Mouse (Mus musculus) midbrain, embryonic 11.5 days (tissue): Measurements from ENCODE around the gene Slc5a3. TPM values are rescaled to one million over a fixed set of nuclear protein-coding genes. Genes with fewer than 3 reads are reported as not detected.

Source experiments
- ATAC-seq: fragments of 200-750 bp; cut with Nextera tagmentation; 2 replicates; pipeline ENCODE4 v1.8.0; 2017; ENCODE audit warnings: moderate TSS enrichment, moderate library complexity; ENCODE audit not compliant: low FRiP score
- DNase-seq: peaks from one replicate; pipeline ENCODE4 v3.0.0; 2015; ENCODE audit warnings: low spot score; ENCODE audit errors: missing footprints
- H3K27ac ChIP-seq: fragments of 300-500 bp; sonication (generic); 2 replicates; pipeline ENCODE4 v1.5.1; 2014; ENCODE audit warnings: low read depth, low read length
- H3K27me3 ChIP-seq: fragments of 300-500 bp; sonication (generic); 2 replicates; pipeline ENCODE4 v1.6.1; 2014; ENCODE audit warnings: mild to moderate bottlenecking, low read length, moderate library complexity, mixed read lengths; ENCODE audit not compliant: control insufficient read depth, insufficient read depth
- H3K36me3 ChIP-seq: fragments of 300-500 bp; sonication (generic); 2 replicates; pipeline ENCODE4 v1.6.1; 2014; ENCODE audit warnings: mild to moderate bottlenecking, low read length, moderate library complexity, mixed read lengths; ENCODE audit not compliant: control insufficient read depth, insufficient read depth
- H3K4me1 ChIP-seq: fragments of 300-500 bp; sonication (generic); 2 replicates; pipeline ENCODE4 v1.6.1; 2014; ENCODE audit warnings: low read length; ENCODE audit not compliant: control insufficient read depth, insufficient read depth
- H3K4me2 ChIP-seq: fragments of 300-500 bp; sonication (generic); 2 replicates; pipeline ENCODE4 v1.6.1; 2014; ENCODE audit warnings: mild to moderate bottlenecking, moderate library complexity
- H3K4me3 ChIP-seq: fragments of 300-500 bp; sonication (generic); 2 replicates; pipeline ENCODE4 v1.5.1; 2014; ENCODE audit warnings: low read depth, low read length
- H3K9ac ChIP-seq: fragments of 300-500 bp; sonication (generic); 2 replicates; pipeline ENCODE4 v1.6.1; 2014; ENCODE audit warnings: low read length
- H3K9me3 ChIP-seq: fragments of 300-500 bp; sonication (generic); 2 replicates; pipeline ENCODE4 v1.6.1; 2016; ENCODE audit warnings: low read length; ENCODE audit not compliant: control insufficient read depth
- WGBS: fragments of 180-500 bp; shearing (Covaris S2); extraction: QIAGEN DNeasy Blood & Tissue Kit; methylation state at CpG from one replicate; pipeline ENCODE4 v1.1.7; 2014; 5-methylcytosine and 5-hydroxymethylcytosine counted together
- polyA plus RNA-seq: library from polyadenylated mRNA; unstranded; fragments of >200 nt; fragmentation: Nextera tagmentation; extraction: Ambion mirVana; gene quantifications from 2 replicates; pipeline ENCODE4 v1.2.1, GENCODE M21; 2014

Gene Slc5a3
- polyA plus RNA-seq, 1 experiment from 2014 or later = 11.5 TPM

DNA sequence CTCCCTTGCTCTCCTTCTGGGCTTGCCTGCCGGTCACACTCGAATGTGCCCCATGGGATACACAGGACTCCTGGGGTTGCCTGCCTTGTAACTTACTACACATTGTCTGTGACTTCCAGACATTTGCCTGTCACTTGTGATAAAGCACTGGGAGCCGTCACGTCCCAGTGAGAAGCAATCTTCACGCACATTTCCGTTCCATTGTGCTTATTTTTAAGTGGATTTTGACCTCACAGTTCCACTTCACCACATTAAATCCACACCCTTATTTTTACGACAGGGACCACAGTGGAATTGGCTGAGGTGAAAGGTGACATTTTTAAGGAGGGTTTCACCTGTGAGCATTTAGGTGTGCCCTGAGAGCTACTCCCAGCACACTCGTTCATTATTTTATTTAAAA, 21.4 kb upstream of the Slc5a3 start:
- Histone ChIP-seq H3K4me2 (no peak overlapping the region), H3K27me3 (no peaks in the 10 kb centered on the region), H3K9ac (no peak overlapping the region), H3K27ac (no peak overlapping the region), H3K36me3 (no peaks in the 10 kb centered on the region), H3K9me3 (no peaks in the 10 kb centered on the region), H3K4me3 (no peak overlapping the region), H3K4me1 (no peaks in the 10 kb centered on the region)
- WGBS = 66% methylated on average over 8 of the region's 8 CpGs
- DNase-seq (no peak), ATAC-seq (no peak)

DNA sequence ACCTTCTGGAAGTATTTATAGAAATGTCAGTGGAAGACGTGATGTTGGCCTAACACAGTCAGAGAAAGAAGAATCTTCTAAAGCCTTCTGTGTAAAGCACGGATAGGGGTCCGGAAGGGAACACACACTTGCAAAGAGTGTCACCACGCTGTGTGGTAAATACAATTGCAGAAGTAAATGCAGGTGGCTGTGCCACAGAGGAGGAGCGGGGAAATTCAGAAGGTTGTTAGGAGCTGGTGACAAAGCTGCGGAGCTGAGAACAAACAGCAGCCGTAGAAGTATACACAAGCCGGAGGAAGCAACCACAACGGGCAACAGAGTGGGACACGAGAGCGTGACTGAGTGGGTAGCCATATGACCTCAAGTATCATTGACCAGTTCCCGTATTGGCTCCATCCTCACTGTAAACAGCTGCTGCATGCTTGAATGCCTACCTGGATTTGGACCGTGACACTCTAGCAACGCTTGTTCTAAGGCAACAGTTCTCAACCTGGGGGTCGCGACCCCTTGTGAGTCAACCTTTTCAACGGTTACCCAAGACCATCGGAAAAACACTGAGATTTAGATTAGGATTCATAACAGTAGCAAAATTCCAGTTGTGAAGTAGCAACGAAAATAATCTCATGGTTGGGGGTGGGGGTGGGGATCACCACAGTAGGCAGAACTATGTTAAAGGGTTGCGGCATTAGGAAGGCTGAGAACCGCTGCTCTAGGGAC, 20.1 kb upstream of the Slc5a3 start:
- Histone ChIP-seq H3K27me3 (no peaks in the 10 kb centered on the region), H3K36me3 (no peaks in the 10 kb centered on the region), H3K4me3 (no peak overlapping the region), H3K4me2 (no peak overlapping the region), H3K9me3 (no peaks in the 10 kb centered on the region), H3K27ac (no peak overlapping the region), H3K4me1 (no peaks in the 10 kb centered on the region), H3K9ac (no peak overlapping the region)
- DNase-seq (peak; percentile 68), ATAC-seq (no peak)
- 88% methylated on average over 21 of the region's 21 CpGs for WGBS

DNA sequence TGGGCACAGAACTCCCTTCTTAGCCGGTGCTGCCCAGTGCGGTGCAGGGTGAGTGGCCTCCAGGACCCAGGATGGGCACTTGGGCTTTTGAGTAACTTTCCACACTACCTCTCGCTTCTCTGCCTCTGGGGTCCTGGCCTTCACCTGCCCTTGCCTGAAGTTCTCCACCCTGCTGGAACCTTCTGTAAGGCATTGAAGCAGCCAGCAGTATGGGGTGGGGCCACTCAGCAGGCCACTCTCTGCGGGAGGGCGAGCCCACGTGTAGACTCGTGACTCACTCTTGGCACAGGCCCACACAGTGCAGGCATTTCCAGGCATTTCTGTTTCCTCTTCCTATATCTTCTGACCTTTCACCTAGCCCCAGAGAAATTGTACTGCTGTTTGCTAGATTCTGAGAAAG, 18.7 kb upstream of the Slc5a3 start:
- Histone ChIP-seq H3K4me1 (no peaks in the 10 kb centered on the region), H3K27me3 (no peaks in the 10 kb centered on the region), H3K9me3 (no peaks in the 10 kb centered on the region), H3K27ac (no peak overlapping the region), H3K36me3 (no peaks in the 10 kb centered on the region), H3K4me2 (no peak overlapping the region), H3K4me3 (no peak overlapping the region), H3K9ac (no peak overlapping the region)
- 92% methylated on average over 7 of the region's 7 CpGs for WGBS
- DNase-seq = peak; percentile 44
- no peak for ATAC-seq

DNA sequence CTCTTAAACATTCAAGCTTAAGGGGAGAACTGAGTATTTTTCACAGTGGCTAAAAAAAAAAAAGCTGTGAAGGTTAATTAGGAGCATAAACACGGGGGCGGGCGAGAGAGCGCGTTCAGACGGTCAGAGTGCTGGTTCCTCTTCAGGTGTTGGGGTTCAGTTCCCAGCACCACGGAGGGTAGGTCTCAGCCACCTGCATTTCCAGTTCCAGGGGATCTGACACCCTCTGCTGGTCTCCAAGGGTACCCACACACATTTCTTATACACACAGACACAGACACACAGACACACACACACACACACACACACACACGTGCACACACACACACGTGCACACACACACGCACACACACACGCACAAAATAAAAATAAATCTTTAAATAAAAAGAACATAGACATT, 18.2 kb upstream of the Slc5a3 start:
- Histone ChIP-seq H3K9ac (no peak overlapping the region), H3K27ac (no peak overlapping the region), H3K27me3 (no peaks in the 10 kb centered on the region), H3K4me1 (no peaks in the 10 kb centered on the region), H3K4me2 (no peak overlapping the region), H3K36me3 (no peaks in the 10 kb centered on the region), H3K4me3 (no peak overlapping the region), H3K9me3 (no peaks in the 10 kb centered on the region)
- WGBS = 95% methylated on average over 11 of the region's 11 CpGs
- ATAC-seq (no peak), DNase-seq (peak; percentile 8)

DNA sequence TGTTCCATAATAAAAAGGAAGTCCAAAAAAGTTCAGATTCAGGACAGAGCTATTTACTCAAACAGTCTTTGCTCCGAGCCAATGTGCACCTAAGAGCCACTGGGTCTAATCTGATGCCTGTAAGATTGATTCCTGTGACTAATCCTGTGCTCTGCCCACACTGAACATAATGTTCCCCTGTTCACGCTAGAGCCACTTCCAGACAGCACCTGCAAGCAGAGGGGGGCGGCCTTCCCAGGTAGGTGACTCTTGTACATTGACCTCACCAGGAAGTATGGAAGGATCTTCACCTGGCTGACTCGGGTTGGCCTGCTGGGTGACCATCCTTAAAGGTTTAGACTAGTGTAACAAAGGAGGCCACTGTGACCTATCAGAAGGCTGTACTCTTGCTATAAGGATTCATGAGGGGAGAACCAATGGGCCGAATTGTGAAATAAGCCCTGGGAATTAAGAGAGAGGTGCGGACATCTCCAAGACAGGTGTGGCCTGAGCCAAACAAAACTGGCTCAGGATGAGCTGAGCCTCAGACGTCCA, 6.3 kb upstream of the Slc5a3 start:
- H3K36me3 ChIP-seq = no peaks in the 10 kb centered on the region
- H3K9me3 ChIP-seq = no peaks in the 10 kb centered on the region; the same call in none of the 2 replicates
- no peaks in the 10 kb centered on the region for H3K27me3 ChIP-seq
- H3K4me2 ChIP-seq = no peak overlapping the region
- H3K4me1 ChIP-seq = peaks cover 2% of the 10 kb centered on the region; the same call in 1 of the 2 replicates
- WGBS = 86% methylated on average over 7 of the region's 7 CpGs
- H3K4me3 ChIP-seq = no peak overlapping the region
- no peak overlapping the region for H3K27ac ChIP-seq
- DNase-seq = no peak
- H3K9ac ChIP-seq = no peak overlapping the region
- ATAC-seq = no peak

DNA sequence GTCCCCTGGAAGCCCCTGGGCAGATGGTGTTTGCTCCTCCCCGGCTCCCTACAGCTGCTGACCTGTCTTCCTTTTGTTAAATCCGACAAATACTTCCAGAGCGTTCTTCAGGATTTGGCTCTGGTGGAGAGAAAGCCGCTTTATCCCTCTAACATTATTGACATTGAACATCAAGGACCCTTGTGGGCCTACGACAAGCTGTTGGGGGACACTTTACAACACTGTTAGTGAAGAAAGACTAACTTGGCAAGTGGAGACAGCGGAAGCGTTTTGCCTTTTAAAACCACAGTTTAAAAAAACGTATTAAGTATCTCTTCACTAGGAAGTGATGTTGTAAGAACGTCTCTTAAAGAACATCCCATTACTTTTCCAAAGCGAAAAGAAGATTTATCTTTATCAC, 5.6 kb upstream of the Slc5a3 start:
- DNase-seq (no peak), ATAC-seq (no peak)
- Histone ChIP-seq H3K4me1 (peaks cover 2% of the 10 kb centered on the region; the same call in 1 of the 2 replicates), H3K4me3 (no peak overlapping the region), H3K27ac (no peak overlapping the region), H3K9ac (no peak overlapping the region), H3K36me3 (no peaks in the 10 kb centered on the region), H3K27me3 (no peaks in the 10 kb centered on the region), H3K9me3 (no peaks in the 10 kb centered on the region; the same call in none of the 2 replicates), H3K4me2 (no peak overlapping the region)
- WGBS = 76% methylated on average over 10 of the region's 10 CpGs

DNA sequence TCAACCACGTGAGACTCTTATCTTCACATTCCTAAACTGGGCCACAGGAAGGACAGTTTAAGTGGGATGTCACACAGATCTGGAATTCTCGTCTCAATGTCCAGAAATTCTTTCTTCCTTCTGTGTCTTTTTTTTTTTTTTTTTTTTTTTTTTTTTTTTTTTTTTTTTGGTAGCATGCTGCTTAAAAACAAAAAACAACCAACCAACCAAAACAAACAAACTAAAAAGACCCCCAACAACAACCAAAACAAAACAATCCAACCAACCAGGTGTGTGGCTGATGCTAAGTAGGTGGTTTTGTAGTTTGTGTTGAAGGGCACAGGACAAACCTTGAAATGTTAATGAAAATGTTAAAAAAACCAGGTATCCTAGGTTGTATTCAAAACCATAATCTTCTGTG, 1.4 kb upstream of the Slc5a3 start:
- Histone ChIP-seq H3K9me3 (no peaks in the 10 kb centered on the region; the same call in none of the 2 replicates), H3K4me3 (no peak overlapping the region), H3K27ac (no peak overlapping the region), H3K36me3 (no peaks in the 10 kb centered on the region), H3K9ac (no peak overlapping the region), H3K27me3 (no peaks in the 10 kb centered on the region), H3K4me2 (no peak overlapping the region), H3K4me1 (peaks cover 12% of the 10 kb centered on the region)
- DNase-seq = no peak
- WGBS = 65% methylated on average over 2 of the region's 2 CpGs
- ATAC-seq = no peak

DNA sequence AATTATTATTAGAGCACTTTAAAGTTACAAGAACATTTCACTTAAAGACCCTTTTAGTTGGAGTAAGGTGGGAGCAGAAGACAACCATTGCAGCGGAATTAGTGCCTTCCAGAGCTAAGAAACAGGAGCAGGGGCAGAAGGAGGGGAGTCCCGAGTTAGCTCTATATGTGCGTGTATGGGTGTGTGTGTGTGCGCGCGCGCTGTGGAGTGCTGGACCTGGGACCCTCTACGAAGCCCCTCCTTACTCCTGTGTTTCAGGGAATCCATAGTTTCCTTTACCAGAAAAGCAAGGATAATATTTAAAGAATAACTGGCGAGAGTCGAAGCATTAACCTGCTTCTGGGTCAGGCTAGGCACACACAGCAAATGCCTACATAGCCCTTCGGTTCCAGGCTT, 668 bp upstream of the Slc5a3 start:
- H3K4me1 ChIP-seq = peaks cover 12% of the 10 kb centered on the region
- H3K27me3 ChIP-seq = no peaks in the 10 kb centered on the region
- H3K4me2 ChIP-seq = peak overlapping the region; percentile 96
- peak; percentile 58 for ATAC-seq
- peak overlapping the region; percentile 85 for H3K9ac ChIP-seq
- WGBS = 8% methylated on average over 11 of the region's 11 CpGs
- H3K27ac ChIP-seq = no peak overlapping the region
- H3K9me3 ChIP-seq = no peaks in the 10 kb centered on the region; the same call in none of the 2 replicates
- DNase-seq = no peak
- peak overlapping the region; percentile 89 for H3K4me3 ChIP-seq
- H3K36me3 ChIP-seq = no peaks in the 10 kb centered on the region; the same call in 1 of the 2 replicates
